Mouse (Mus musculus) stomach, embryonic 14.5 days (tissue): ENCODE measurements around the gene Arsj. TPM values are rescaled to one million over a fixed set of nuclear protein-coding genes. Genes with fewer than 3 reads are reported as not detected.

ENCODE experiments used
- ATAC-seq: fragments of 200-750 bp; cut with Nextera tagmentation; 2 replicates; pipeline ENCODE4 v1.8.0; 2017; ENCODE audit warnings: low read depth, moderate TSS enrichment; ENCODE audit not compliant: insufficient number of reproducible peaks, insufficient read depth, low FRiP score
- H3K27ac ChIP-seq: fragments of 300-500 bp; sonication (generic); 2 replicates; pipeline ENCODE4 v1.5.1; 2014; ENCODE audit warnings: mild to moderate bottlenecking, low read length, moderate library complexity, mixed read lengths
- H3K27me3 ChIP-seq: fragments of 300-500 bp; sonication (generic); 2 replicates; pipeline ENCODE4 v1.6.1; 2014; ENCODE audit warnings: low read length, control low read depth, mixed read lengths; ENCODE audit not compliant: control insufficient read depth, insufficient read depth
- H3K36me3 ChIP-seq: fragments of 300-500 bp; sonication (generic); 2 replicates; pipeline ENCODE4 v1.6.1; 2014; ENCODE audit warnings: mild to moderate bottlenecking, control low read depth, low read length, moderate library complexity, mixed read lengths; ENCODE audit not compliant: control insufficient read depth, insufficient read depth
- H3K4me1 ChIP-seq: fragments of 300-500 bp; sonication (generic); 2 replicates; pipeline ENCODE4 v1.6.1; 2014; ENCODE audit warnings: low read length, control low read depth, mixed read lengths; ENCODE audit not compliant: control insufficient read depth, insufficient read depth
- H3K4me2 ChIP-seq: fragments of 300-500 bp; sonication (generic); replicated peaks from 2 replicates; pipeline ENCODE4 v1.6.1; 2014; ENCODE audit warnings: low read depth, low read length, control low read depth
- H3K4me3 ChIP-seq: fragments of 300-500 bp; sonication (generic); 2 replicates; pipeline ENCODE4 v1.5.1; 2014; ENCODE audit warnings: low read depth, low read length, control low read depth
- H3K9ac ChIP-seq: fragments of 300-500 bp; sonication (generic); replicated peaks from 2 replicates; pipeline ENCODE4 v1.6.1; 2014; ENCODE audit warnings: low read depth, mild to moderate bottlenecking, control low read depth, low read length, moderate library complexity, mixed read lengths
- H3K9me3 ChIP-seq: fragments of 300-500 bp; sonication (generic); 2 replicates; pipeline ENCODE4 v1.6.1; 2016; ENCODE audit warnings: low read depth, low read length, control low read depth; ENCODE audit not compliant: control insufficient read depth
- WGBS: fragments of 180-500 bp; shearing (Covaris S2); extraction: QIAGEN DNeasy Blood & Tissue Kit; methylation state at CpG from one replicate; pipeline ENCODE4 v1.1.7; 2014; 5-methylcytosine and 5-hydroxymethylcytosine counted together
- polyA plus RNA-seq: library from polyadenylated mRNA; unstranded; fragments of >200 nt; fragmentation: Nextera tagmentation; extraction: Ambion mirVana; gene quantifications from 2 replicates; pipeline ENCODE4 v1.2.1, GENCODE M21; 2014

Arsj gene
- polyA plus RNA-seq, 1 experiment from 2014 or later: 2.1 TPM

- 84% methylated on average over 11 of the region's 11 CpGs for WGBS
- Histone ChIP-seq H3K4me1 (no peaks in the 10 kb centered on the region), H3K4me3 (no peak overlapping the region; the same call in 1 of the 2 replicates), H3K27me3 (no peaks in the 10 kb centered on the region), H3K4me2 (peak overlapping the region; percentile 61), H3K36me3 (no peaks in the 10 kb centered on the region), H3K9me3 (no peaks in the 10 kb centered on the region), H3K27ac (no peak overlapping the region), H3K9ac (no peak overlapping the region)
- no peak for ATAC-seq
These were observed 456 bp upstream of the Arsj start for GRCm38 (mm10) chr3:126362931-126363525.

GRCm38 (mm10) chr3:126364555-126364954, 1.1 kb downstream of the Arsj start:
- ATAC-seq: no peak; the same call in 1 of the 2 replicates
- no peaks in the 10 kb centered on the region for H3K9me3 ChIP-seq
- H3K36me3 ChIP-seq: no peaks in the 10 kb centered on the region
- H3K4me2 ChIP-seq: peak overlapping the region; percentile 61
- peak overlapping the region; percentile 38 for H3K4me3 ChIP-seq
- no peaks in the 10 kb centered on the region for H3K27me3 ChIP-seq
- H3K27ac ChIP-seq: no peak overlapping the region
- no peaks in the 10 kb centered on the region for H3K4me1 ChIP-seq
- no peak overlapping the region for H3K9ac ChIP-seq
- WGBS: 93% methylated on average over 7 of the region's 7 CpGs

DNA sequence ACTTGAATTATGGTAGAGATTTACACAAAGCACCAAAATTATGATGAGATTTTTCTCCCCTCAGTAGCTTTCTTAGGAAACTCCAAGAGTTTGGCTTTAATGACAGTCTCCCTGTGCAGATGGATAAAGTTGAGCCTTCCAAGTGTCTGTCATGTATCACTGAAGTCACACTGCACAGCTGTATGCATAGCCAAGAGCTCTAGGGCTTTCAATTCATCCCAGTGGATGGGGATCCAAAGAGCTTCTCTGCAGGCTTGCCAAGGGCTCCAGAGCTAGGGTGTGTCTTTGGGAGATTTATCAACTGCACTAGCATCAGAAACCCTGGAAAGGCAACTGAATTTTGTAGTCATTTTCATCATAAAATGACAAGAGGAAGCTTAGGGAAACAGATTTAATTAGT, 7.1 kb downstream of the Arsj start:
- no peaks in the 10 kb centered on the region for H3K36me3 ChIP-seq
- no peaks in the 10 kb centered on the region for H3K4me1 ChIP-seq
- ATAC-seq: no peak
- H3K27ac ChIP-seq: no peak overlapping the region
- H3K4me3 ChIP-seq: no peak overlapping the region
- H3K27me3 ChIP-seq: no peaks in the 10 kb centered on the region
- no peak overlapping the region for H3K9ac ChIP-seq
- no peaks in the 10 kb centered on the region for H3K9me3 ChIP-seq
- H3K4me2 ChIP-seq: no peak overlapping the region

- no peaks in the 10 kb centered on the region for H3K36me3 ChIP-seq
- no peak for ATAC-seq
- H3K4me1 ChIP-seq: no peaks in the 10 kb centered on the region
- no peaks in the 10 kb centered on the region for H3K9me3 ChIP-seq
- H3K9ac ChIP-seq: no peak overlapping the region
- H3K4me3 ChIP-seq: no peak overlapping the region
- H3K27ac ChIP-seq: no peak overlapping the region
- 50% methylated on average over 9 of the region's 9 CpGs for WGBS
- no peak overlapping the region for H3K4me2 ChIP-seq
- no peaks in the 10 kb centered on the region for H3K27me3 ChIP-seq
These were observed 9.5 kb downstream of the Arsj start for GRCm38 (mm10) chr3:126372815-126373545.

- 79% methylated on average over 1 of the region's 1 CpGs for WGBS
- Histone ChIP-seq H3K9ac (no peak overlapping the region), H3K27me3 (no peaks in the 10 kb centered on the region), H3K9me3 (no peaks in the 10 kb centered on the region), H3K36me3 (no peaks in the 10 kb centered on the region), H3K4me2 (no peak overlapping the region), H3K4me3 (no peak overlapping the region), H3K4me1 (no peaks in the 10 kb centered on the region), H3K27ac (no peak overlapping the region)
- ATAC-seq: no peak
These were observed 10.2 kb downstream of the Arsj start for GRCm38 (mm10) chr3:126373721-126374120.

DNA sequence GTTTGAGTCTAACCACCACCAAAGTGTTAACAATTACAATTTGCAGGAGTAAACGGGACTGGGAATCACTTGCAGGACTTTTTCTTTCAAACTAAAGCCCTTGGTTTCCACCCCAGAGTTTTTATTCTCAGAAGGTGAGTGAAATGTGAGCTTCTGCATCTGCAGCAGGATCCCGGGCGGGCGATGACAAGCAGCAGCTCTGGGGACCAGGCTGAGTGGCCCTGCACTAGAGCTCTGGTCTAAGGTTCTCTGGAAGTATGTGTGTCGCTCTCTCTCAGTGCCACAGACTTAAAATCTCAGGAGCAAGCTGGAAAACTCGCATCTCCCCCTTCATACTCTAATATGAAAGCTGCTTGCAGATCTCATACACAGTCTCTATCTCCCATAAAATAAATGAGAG, 15.8 kb downstream of the Arsj start:
- no peaks in the 10 kb centered on the region for H3K9me3 ChIP-seq
- no peaks in the 10 kb centered on the region for H3K36me3 ChIP-seq
- 67% methylated on average over 6 of the region's 6 CpGs for WGBS
- ATAC-seq: no peak
- no peak overlapping the region for H3K4me2 ChIP-seq
- no peaks in the 10 kb centered on the region for H3K4me1 ChIP-seq
- no peak overlapping the region for H3K27ac ChIP-seq
- H3K27me3 ChIP-seq: no peaks in the 10 kb centered on the region
- no peak overlapping the region for H3K4me3 ChIP-seq
- no peak overlapping the region for H3K9ac ChIP-seq

DNA sequence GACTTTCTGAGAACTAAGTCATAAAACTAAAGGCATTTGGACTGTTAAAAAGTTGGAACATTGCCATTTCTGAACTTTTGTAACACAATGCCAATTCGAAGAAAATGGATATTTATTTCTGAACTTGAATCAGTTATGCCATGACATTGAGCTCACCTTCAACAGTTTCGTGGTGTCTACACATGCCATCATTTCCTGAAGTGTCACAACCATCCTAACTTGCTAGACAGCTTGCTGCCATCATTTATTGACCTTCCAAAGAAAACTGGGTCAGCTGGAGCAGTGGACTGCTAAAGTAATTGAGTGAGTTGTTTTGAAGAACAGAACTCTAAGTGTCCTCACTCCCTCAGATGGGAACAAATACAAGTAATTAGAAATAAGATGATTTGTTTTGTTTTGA, 16.2 kb downstream of the Arsj start:
- H3K27me3 ChIP-seq: no peaks in the 10 kb centered on the region
- no peak for ATAC-seq

GRCm38 (mm10) chr3:126383276-126383675, 19.8 kb downstream of the Arsj start:
- no peak for ATAC-seq
- Histone ChIP-seq H3K36me3 (no peaks in the 10 kb centered on the region), H3K9me3 (no peaks in the 10 kb centered on the region), H3K4me3 (no peak overlapping the region), H3K4me2 (no peak overlapping the region), H3K27me3 (no peaks in the 10 kb centered on the region), H3K27ac (no peak overlapping the region), H3K4me1 (no peaks in the 10 kb centered on the region), H3K9ac (no peak overlapping the region)
- 88% methylated on average over 6 of the region's 6 CpGs for WGBS

More for the DNA sequence above, 16.2 kb downstream of the Arsj start:
- Histone ChIP-seq H3K36me3 (no peaks in the 10 kb centered on the region), H3K27ac (no peak overlapping the region), H3K4me2 (no peak overlapping the region), H3K9ac (no peak overlapping the region), H3K4me1 (no peaks in the 10 kb centered on the region), H3K4me3 (no peak overlapping the region), H3K9me3 (no peaks in the 10 kb centered on the region)
- 66% methylated on average over 2 of the region's 2 CpGs for WGBS
